In genomic region chr8:4238434-4239192, GRCm38 (mm10) we compare ENCODE assay signal across 8 mouse cellular contexts. TPM values are rescaled to one million over a fixed set of nuclear protein-coding genes. Genes with fewer than 3 reads are reported as not detected.
DNase-seq lines count a peak whose midpoint lies in the region; ATAC-seq and TF ChIP-seq lines count a peak whose summit lies in the region.

Map2k7 (plus strand) TSS chr8:4238740.
Gm49320 (plus strand) TSS chr8:4238865.

- peak within 1 kb of the TSS; percentile 85 for H3K9ac ChIP-seq in forebrain, embryonic 16.5 days (replicated peaks; ENCODE audit: low read depth, low read length)
- H3K9ac ChIP-seq in lung, embryonic 15.5 days = peak within 1 kb of the TSS; percentile 74

- H3K9me3 ChIP-seq in G1E (replicated peaks) = no peaks in the 10 kb centered on the region
- no peaks in the 10 kb centered on the region for H3K9me3 ChIP-seq in forebrain, embryonic 16.5 days (ENCODE audit: control insufficient read depth, low read length)
- no peaks in the 10 kb centered on the region for H3K9me3 ChIP-seq in lung, embryonic 15.5 days

- peak; percentile 74 for ATAC-seq in G1E (ENCODE audit: extremely low read depth, insufficient number of reproducible peaks, low FRiP score, poor library complexity, severe bottlenecking)
- ATAC-seq in forebrain, embryonic 16.5 days = peak; percentile 94
- peak; percentile 95 for ATAC-seq in lung, embryonic 15.5 days (ENCODE audit: borderline replicate concordance, extremely low read depth, low FRiP score, low TSS enrichment)

- H3K27ac ChIP-seq in forebrain, embryonic 16.5 days (ENCODE audit: low read length) = peak within 1 kb of the TSS; percentile 89
- peak within 1 kb of the TSS; percentile 92 for H3K27ac ChIP-seq in lung, embryonic 15.5 days

- peaks cover 41% of the 10 kb centered on the region for H3K36me3 ChIP-seq in G1E (replicated peaks)
- peaks cover 5% of the 10 kb centered on the region; the same call in 1 of the 2 replicates for H3K36me3 ChIP-seq in forebrain, embryonic 16.5 days (ENCODE audit: control insufficient read depth, insufficient read depth)
- peaks cover 14% of the 10 kb centered on the region for H3K36me3 ChIP-seq in lung, embryonic 15.5 days

- WGBS in forebrain, embryonic 16.5 days = under 1% methylated on average over 66 of the region's 71 CpGs
- WGBS in lung, embryonic 15.5 days = under 1% methylated on average over 58 of the region's 71 CpGs

- H3K4me1 ChIP-seq in G1E (ENCODE audit: insufficient read depth, low read depth, low read length) = peaks cover 34% of the 10 kb centered on the region
- H3K4me1 ChIP-seq in forebrain, embryonic 16.5 days (replicated peaks; ENCODE audit: control insufficient read depth, insufficient read depth, low read length) = peaks cover 26% of the 10 kb centered on the region
- peaks cover 28% of the 10 kb centered on the region for H3K4me1 ChIP-seq in lung, embryonic 15.5 days

- H3K27me3 ChIP-seq in G1E (ENCODE audit: insufficient read depth, low read length) = peaks cover 24% of the 10 kb centered on the region
- no peaks in the 10 kb centered on the region for H3K27me3 ChIP-seq in forebrain, embryonic 16.5 days (replicated peaks; ENCODE audit: control insufficient read depth, insufficient read depth, low read length)
- no peaks in the 10 kb centered on the region for H3K27me3 ChIP-seq in lung, embryonic 15.5 days

- peak within 1 kb of the TSS; percentile 91 for H3K4me3 ChIP-seq in G1E (ENCODE audit: low read depth, low read length)
- H3K4me3 ChIP-seq in forebrain, embryonic 16.5 days (replicated peaks; ENCODE audit: low read length) = peak within 1 kb of the TSS; percentile 77
- peak within 1 kb of the TSS; percentile 83 for H3K4me3 ChIP-seq in lung, embryonic 15.5 days

- DNase-seq in G1E (ENCODE audit: low spot score) = peak; percentile 98
- peak; percentile 99 to 100 for DNase-seq in cerebellum, adult 18-20 months
- DNase-seq in heart, postnatal 4 days = peak; percentile 100
- DNase-seq in layer of hippocampus, adult 8-10 months (ENCODE audit: low spot score in 2 of 2) = peak; percentile 100
- DNase-seq in ovary, adult 18-20 months (ENCODE audit: low spot score) = peak; percentile 100
- peak; percentile 100 for DNase-seq in thymus, postnatal 0 days (ENCODE audit: low spot score)

- TF ChIP-seq CTCF in G1E (IDR thresholded peaks at IDR 0.05; ENCODE audit: low read depth, low read length) = no peak

- peak within 1 kb of the TSS; percentile 69 for H3K4me2 ChIP-seq in forebrain, embryonic 16.5 days (ENCODE audit: low read length)
- H3K4me2 ChIP-seq in lung, embryonic 15.5 days = peak within 1 kb of the TSS; percentile 66

RNA-seq across cellular contexts. Expression of gene Map2k7, which starts in this region (rescaled TPM):
- total RNA-seq in G1E (2014; fragmentation: Nextera tagmentation) = 35.3 and 42.2 TPM in 2 replicates
- total RNA-seq in G1E (2017) = 32.1 and 34.4 TPM in 2 replicates
- polyA plus RNA-seq in G1E (2012) = 151 and 153 TPM in 2 replicates
- polyA plus RNA-seq in forebrain, embryonic 16.5 days (2015; fragmentation: Nextera tagmentation; extraction: Ambion mirVana) = 24.3 and 28.9 TPM in 2 replicates
- 10 to 100 TPM; 66.7 to 68.9 TPM for total RNA-seq in heart, postnatal 4 days (2021)
- total RNA-seq in layer of hippocampus, adult 8-10 months (2022) = 100 to 1,000 TPM in 3 of 4 experiments, 10 to 100 TPM in 1; 99.3 to 117 (median 110) TPM
- polyA plus RNA-seq in lung, embryonic 15.5 days (2015; fragmentation: Nextera tagmentation; extraction: Ambion mirVana) = 29.6 and 31.3 TPM in 2 replicates
- 33.3 and 35.4 TPM in 2 replicates for polyA plus RNA-seq in thymus, postnatal 0 days (2015; fragmentation: Nextera tagmentation; extraction: Ambion mirVana)

RNA-seq across cellular contexts. Expression of gene Gm49320, which starts in this region (rescaled TPM):
- total RNA-seq in G1E (2014; fragmentation: Nextera tagmentation) = 3.8 and 7.0 TPM in 2 replicates
- total RNA-seq in G1E (2017) = 0.23 TPM in 1 of 2 replicates, not detected in the other
- polyA plus RNA-seq in G1E (2012) = 0.24 and 2.3 TPM in 2 replicates
- 0.98 and 1.3 TPM in 2 replicates for polyA plus RNA-seq in forebrain, embryonic 16.5 days (2015; fragmentation: Nextera tagmentation; extraction: Ambion mirVana)
- under 1 TPM; 0.24 to 0.52 TPM for total RNA-seq in heart, postnatal 4 days (2021)
- 1 to 10 TPM; 2.0 to 2.8 (median 2.3) TPM for total RNA-seq in layer of hippocampus, adult 8-10 months (2022)
- polyA plus RNA-seq in lung, embryonic 15.5 days (2015; fragmentation: Nextera tagmentation; extraction: Ambion mirVana) = 1.4 and 1.5 TPM in 2 replicates
- polyA plus RNA-seq in thymus, postnatal 0 days (2015; fragmentation: Nextera tagmentation; extraction: Ambion mirVana) = 0.21 and 0.26 TPM in 2 replicates

Comparison
In these comparisons a context has a peak if more than half of its experiments do, and no peak if none do; other contexts are left out.
1. Peak in every context shown above with its lines: DNase-seq, ATAC-seq, H3K4me3 ChIP-seq and H3K27ac ChIP-seq.